Mouse (Mus musculus) thymus, adult 18-20 months (tissue): ENCODE measurements around the gene Slc6a6.

Source experiments
- DNase-seq, 2 experiments: peaks; one replicate each; pipeline ENCODE4 v3.0.0; 2022; ENCODE audit warnings: mixed read lengths in 2 of 2

Slc6a6 gene

DNA sequence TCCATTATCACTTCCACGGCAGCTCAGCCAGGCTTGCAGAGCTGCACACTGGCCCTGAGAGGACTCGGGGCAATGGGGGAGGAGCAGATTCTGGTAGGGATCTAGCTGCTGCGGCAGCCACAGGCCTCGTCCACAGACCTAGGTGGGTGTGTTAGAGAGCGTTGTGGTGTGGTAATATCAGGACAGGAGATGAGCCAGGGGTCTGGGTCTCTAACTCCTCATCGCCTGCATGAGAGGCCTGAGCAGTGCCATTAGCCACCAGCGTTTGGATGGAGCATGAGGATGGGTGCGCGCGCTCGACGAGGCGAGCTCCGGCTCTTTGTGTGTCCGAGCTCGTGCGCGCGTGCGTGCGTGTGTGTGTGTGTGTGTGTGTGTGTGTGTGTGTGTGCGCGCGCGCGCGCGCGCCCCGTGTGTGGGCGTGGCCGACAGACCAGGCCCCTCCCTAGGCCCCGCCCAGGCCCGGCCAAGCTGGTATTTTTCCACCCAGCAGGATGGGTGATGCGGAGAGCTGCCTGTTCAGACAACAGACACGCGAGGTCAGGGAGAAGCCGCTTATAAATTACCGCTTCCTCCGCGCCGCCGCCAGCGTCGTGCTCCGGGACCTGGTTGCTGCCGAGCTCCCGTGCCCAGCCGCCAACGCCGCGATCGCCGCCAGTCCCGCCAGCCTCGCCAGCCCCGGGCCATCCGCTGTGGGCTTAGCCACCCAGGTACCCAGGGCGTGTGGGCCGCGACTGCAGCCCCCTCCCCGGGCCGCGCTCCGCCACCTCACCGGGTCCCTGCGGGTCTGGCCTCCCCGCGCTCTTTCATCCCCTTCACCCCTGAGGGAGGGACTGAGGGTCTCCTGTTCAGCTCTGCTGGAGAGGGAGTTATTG lies at the start of gene Slc6a6:
TSS of gene Slc6a6 (plus strand) at position 452 of the 872 bp plus-strand sequence.
- peak; percentile 84 to 85 for DNase-seq

DNA sequence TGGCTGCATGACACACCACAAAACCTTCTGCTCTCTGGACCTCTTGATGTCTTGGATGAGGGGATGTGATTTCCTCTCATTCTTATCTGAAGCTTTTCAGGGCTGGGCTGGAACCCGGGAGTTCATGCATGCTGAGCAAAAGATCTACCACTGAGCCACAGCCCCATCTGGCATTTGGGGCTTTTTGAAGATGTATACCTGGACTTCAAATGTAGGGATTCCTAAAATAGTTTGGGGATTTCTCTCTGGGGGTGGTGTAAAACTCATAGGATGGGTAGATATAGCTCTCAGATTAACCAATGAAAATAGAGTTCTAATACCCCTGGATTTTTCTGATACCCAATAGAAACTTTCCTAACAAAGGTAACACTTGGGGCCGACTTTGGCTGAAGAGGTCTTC lies 49.4 kb upstream of the Slc6a6 start:
- no peak for DNase-seq

DNA sequence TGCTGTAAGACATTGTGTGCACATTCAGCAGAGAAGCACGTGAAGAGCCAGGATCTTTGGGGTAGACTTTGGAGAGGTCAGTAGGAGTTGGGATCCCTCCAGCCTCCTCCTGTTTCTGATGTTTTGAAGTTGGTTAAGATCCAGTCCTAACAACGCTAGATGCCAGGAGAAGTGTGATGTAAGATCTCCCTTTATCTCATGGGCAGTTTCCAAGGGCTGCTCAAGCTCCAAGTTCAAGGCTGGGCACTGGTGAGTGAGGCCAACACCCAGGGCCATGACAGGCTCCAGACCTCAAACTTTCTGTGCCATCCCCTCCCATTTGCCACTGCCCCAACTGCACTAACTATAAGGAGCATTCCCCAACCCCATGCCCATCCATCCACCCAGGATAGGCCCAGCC lies 49.0 kb upstream of the Slc6a6 start:
- DNase-seq, result no peak

DNA sequence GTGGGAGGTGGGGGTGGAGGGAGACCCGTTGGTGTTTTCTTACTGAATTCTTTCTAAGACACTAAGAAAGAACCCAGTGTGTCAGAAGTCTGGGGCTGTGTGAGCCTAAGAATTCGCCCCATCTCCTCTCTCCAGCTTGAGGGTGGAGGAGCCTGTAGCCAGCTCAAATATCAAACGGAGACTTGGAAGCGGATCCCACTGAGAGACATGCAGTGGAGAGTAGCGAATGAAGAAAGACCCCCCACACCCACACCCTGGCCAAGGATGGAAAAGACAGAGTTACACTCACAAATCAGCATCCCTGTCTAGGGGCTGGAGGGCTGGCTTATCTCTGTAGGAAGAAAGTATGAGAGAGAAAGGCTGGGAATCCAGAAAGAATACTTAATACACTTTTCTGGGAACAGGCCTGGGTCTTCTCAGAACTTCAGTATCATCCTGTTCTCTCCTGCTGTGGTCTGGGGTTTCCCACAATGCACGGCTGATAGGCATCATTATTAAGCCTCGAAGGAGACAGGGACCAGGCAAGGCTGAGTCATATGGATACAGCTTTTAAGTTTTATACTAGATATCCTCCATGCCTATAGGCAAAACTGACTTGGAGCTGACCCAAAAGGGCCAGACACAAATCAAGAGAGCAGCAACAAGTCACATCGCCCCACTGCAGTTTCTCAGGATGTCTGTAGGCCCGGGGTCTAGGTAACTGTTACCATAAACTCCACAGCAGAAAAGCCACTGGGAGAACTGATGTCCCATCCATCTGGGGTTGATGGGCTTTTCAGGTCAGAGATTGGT lies 45.5 kb upstream of the Slc6a6 start:
- no peak for DNase-seq

DNA sequence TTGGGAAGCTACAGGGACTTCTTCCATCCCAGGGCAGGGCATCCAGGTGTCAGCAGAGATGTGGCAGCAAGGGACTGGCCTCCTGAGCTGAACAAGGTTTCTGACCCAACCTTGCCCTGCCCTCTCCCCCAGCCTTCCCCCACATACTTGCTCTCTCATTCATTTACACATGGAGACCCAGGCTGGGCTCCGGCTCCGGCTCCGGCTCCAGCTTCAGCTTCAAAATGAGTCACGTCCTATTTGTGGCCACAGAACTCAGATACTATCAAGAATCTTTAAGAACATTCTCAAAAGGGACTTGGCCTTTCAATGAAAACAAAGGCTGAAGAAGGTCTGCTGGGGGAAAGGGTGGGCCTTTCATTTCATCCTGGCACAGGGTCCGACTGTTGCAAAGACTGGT lies 40.8 kb upstream of the Slc6a6 start:
- DNase-seq, result no peak

DNA sequence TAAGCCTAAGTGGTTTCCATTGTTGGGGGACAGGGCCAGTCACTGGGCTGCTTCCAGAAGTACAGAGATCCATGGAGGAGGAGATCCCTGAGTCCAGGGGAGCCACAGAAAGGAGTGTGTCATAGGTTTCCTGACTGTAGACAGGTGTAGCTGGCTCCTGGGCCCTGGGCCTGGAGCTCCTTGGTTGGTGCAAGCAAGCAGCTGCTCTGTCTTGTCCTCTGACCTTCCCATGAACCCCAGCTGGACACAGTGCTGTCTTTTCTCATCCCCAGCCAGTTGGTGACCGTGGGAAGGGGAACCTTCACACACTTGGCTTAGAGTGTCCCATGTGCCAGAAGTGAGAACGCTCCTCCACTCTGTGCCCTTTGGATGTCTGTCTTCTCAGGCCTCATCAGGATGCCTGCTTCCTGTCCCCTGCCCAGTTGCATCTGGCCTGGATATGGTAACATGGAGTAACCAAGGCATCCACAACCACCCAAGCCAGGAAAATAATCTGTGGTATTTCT lies 40.4 kb upstream of the Slc6a6 start:
- DNase-seq, result no peak

DNA sequence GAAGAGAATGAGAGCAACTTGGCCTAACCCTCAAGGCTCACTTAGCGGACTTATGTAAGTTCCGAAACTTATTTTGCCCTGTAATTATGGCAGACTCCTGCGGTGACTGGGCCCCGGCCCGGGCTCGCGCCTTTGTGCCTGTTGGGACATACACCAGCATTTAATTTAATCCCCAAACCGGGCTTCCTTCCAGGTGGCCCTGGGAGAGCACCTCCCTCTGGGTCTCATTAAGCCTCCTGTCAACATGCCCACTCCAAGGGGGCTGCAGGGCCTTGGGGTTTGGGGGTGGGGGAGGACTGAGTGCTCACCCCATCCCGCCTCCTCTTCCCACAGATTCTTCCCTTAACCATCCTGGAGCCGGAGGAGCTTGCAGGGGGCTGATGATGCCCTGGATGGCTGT lies 37.8 kb upstream of the Slc6a6 start:
- no peak for DNase-seq

DNA sequence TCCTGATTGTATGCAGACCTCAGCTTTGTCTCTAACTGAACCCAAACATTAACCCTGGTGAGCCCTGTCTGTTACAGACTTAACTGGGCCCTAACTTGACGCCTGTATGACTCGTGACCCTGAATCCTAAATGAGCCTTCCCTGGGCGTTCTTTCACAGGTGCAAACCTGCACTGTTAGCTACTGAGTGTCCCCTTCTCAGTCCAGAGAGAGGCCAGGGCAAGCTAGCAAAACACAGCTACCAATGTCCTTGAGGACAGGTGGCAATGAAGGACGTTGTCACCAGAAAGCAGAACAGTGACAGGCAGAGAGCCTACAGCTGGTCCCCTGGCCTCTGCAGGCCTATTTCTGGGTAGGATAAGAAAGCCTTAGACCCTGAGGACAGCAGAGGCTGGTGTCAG lies 37.0 kb upstream of the Slc6a6 start:
- DNase-seq, result no peak

DNA sequence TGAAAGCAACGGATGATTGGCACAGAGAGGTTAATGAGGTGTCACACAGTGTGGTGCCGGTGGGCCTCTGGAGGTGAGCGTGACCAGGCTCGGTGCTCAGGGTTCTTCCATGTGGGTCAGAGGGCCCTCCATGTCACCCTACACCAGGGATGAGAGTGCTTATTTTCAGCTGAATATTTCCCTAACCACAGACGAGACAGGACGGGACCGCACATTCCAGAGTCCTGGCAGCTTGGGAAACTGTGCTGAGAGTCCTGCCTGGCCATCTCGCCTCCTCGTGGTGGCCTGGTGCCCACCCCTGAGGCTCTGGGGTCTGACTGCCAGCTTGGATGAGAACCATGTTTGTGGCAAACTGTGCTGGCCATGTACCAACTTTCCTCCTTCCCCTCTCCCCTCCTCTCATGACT lies 36.5 kb upstream of the Slc6a6 start:
- DNase-seq, result no peak

DNA sequence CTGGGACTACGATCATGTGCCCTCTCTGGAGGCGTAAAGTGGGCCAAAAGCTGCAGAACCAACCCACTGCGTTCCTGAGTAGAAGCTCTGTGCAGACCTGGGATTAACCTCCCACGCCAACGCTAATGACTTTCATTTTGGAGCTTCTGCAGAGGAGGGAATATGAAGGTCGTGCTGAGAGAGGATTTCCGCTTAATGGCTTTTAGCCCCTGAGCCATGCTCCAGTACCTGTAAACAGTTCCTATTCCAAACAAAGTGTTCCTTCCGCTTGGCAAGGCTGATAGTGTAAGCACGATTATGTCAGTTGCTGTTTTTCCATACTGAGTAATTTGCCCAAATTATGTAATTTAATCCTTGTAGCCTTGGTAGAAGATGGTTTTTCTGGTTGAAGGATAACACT lies 33.6 kb upstream of the Slc6a6 start:
- no peak for DNase-seq

DNA sequence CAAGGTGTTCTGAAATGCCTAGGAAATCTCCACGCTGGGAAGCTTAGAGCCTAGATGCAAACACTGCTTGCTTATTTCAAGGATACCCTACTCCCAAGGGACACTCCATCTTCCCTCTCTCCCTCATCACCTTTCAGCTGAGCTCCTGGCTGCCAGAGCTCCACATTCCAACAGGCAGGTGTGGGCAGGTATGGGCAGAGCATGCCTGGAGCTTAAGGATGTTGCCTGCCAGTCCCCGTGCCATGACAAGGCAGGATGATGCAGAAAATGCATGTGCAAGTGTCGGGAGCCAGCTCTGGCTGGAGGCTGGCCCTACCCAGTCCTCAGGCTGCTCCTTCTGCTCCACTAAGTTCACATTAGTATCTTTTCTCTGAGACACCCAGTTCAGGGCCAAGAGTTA lies 31.6 kb upstream of the Slc6a6 start:
- no peak for DNase-seq

DNA sequence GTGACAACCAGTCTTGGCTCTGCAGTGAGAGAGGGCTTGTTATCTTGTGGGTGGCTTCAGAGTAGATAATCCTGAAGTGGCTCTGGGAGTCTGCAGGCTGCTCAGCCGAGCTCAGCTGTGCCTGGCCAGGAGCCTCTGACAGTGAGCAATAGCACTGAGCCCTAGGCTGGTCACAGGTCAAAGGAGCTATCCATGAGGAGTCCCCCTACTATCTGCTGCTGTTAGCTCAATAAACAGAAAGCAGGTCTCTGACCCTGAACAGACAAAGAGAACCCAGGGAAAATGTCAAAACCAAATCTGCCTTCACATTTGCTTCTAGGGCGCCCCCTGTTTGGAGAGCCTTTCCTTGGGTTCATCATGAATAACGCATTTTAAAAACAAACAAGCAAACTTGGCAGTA lies 28.6 kb upstream of the Slc6a6 start:
- no peak for DNase-seq

DNA sequence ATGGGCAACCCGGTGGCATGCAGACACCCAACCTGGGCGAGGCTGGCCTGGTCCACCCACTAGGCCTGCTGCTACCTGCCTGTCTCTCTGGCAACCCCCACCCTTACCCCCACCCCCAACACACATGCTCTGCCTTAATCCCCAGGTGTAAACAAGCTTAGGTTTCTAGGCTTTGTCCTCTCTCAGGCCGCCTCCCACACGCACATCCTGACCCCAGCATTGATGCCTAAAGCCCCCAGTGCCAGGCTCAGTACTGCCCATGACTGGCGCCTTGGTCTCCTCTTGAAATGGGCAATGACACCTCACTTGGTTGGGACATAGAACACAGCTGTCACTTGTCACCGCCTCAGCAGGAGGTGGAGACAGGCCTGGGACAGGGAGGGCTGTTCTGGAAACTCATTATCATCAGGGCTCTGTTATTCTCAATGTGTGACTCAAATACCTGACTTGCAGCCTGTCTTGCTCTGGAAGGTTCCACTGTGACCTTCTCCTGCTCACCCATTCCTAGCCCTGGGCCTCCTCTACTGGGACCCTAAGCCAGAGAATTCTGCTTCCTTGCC lies 27.9 kb upstream of the Slc6a6 start:
- DNase-seq, result no peak

DNA sequence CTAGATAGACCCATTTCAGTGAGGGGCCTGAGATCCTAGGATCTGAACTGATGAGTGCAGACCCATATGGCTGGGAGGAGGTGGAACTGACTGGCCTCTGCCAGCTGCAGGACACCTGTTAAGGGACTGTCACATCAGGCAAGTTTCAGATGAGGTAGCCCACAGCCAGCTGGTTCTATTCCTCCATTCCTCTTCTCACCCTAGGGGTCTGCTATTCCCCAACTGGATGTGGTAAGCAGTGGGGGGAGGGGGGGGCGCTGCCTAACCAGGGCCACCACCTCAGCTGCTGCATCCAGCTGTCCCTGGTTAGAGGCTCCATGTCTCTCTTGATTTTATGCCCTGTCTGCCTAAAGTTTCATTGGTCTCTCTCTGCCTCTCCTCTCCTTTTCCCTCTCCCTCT lies 25.6 kb upstream of the Slc6a6 start:
- DNase-seq, result no peak

DNA sequence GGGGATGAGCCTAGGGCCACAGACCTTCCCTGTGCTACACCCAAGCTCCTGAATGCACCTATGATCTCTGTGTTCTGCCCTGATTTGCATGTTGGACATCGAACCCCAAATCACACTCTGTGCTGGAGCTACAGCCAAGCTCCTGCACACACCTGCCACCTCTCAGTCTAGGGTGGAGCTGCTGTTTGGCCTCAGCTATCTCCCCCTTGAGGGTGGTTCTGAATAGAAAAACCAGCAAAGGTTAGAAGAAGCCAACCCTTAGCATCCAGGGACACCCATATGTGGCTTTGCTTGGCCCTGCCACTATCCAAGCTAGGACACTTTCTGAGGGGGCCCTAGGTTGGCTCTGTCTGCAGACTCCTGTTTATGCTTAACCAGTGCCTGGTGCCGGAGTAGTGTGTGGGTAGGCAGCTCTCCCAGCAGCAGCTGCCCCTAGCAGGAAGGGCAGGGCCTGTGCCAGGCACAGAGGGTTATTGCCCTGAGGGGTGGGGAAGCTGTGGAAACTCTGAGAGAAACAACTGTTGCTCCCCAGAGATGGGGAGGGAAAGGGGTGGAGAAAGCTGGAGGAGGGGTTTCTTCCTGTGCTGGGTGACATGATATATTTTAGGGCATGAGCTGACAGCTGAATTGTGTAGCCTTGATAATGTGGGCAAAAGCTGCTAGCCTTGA lies 23.9 kb upstream of the Slc6a6 start:
- DNase-seq, result peak; percentile 29 to 32

DNA sequence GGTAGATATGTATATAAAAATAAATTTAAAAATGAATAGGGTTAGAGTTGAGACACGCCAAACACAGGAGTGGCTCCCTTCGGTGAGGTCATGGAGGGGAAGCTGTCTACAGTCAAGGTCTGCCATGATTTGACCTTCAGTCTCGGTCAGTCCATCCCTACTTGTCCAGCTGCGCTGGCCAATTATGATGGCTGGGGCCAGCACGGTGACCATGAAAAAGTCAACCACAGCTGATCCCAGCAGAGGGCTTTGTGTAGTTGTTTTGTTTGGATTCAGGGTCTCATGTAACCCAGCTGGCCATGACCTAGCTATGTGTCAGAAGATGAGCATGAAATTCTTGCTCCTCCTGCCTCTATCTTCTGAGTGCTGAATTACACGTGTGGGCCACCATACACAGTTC lies 21.6 kb upstream of the Slc6a6 start:
- no peak for DNase-seq

DNA sequence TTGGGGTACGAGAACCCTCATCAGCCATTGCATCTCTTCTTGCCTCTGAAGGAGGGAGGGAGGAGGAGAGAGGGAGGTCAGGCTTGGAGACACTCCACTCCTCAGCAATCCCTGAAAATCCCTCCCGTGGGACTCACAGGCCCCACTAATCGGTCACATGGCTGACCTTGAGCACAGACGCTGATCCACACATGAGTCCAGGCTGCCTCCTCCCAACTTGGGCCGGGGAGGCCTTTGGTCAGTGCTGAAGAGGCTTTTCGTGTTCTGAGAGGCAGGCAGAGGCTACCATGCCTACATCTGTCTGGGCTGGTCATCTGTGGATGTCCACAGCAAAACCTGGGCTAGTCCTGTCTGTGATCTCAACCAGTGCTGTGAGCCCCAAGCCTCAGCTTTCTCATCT lies 20.2 kb upstream of the Slc6a6 start:
- no peak for DNase-seq

DNA sequence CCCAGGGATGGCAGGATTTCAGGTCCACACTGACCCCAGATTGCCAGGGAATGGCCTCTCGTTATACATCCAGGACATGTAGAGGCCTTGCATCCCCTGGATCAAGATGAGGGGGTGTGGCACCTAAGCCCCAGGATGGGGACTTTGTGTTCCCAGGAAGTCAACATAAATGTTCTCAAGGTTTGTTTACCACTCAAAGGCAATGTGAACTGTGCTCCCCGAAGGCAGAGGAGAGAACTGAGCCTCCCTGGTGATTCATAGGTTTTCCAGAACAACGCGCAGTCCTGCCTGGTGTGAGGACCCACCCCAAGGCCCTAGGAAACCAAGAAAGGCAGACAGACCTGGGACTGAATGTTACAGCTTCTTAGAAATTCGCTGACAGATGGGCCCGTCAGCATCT lies 18.6 kb upstream of the Slc6a6 start:
- no peak for DNase-seq

DNA sequence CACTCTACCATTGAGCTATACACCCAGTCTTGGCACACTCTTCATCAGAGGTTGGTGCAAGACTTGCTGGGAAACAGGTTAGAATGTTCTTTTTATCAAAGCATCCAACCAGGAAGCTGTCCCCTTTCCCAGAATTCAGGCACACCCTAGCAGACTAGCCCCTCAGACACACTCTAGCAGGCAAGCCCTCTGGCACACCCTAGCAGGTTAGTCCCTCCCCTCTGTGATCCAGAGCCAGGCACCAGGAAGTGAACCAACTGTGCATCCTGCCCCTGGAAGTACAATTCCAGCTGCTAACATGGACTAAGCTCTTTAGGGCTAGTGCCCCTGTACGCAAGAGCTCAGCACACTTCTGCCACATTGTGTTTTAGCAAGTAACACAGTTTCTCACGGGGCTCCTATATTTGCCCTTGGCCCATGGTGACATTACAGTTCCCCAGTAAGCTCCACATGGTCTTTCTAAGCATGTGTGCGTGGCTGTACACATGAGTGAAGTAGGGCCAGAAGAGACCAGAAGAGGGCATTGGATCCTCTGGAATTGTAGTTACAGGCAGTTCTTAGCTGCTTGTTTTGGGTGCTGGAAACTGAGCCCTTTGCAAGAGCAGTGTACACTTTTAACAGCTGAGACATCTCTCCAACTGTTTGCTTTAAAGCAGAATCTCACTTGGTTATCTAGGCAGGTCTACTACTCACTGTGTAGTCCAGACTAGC lies 17.7 kb upstream of the Slc6a6 start:
- no peak for DNase-seq

DNA sequence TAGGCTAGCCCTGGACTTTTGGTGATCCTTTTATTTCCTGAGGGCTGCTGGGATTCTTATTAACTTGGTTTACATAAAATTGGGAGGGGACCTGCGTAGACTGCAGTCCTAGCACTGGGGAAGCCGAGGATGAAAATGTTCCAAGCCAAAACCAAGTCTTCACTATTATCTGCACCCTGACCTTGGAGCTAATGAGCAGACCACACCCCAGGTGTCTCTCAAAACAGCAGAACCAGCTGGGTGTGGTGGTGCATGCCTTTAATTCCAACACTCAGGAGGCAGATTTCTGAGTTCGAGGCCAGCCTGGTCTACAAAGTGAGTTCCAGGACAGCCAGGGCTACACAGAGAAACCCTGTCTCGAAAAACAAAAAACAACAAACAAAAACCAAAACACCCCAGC lies 16.7 kb upstream of the Slc6a6 start:
- no peak for DNase-seq

DNA sequence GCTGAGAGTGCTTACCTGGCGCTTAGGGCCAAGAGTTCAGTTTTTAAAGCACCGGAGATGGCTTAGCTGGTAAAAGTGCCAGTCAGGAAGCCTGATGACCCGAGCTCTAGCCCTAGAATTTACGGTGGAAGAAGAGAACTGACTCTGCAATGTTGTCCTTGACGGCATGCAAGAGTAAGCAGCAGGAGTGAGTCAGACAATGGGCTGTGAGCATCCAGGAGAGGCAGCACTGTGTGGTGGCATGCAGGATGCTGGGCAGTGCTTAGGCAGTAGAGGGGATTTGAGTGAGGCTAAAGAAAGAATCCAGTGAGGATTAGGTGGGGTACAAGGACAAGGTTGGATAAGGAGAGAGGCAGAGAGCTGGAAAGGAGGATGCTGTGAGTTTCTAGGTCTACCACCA lies 15.6 kb upstream of the Slc6a6 start:
- no peak for DNase-seq

DNA sequence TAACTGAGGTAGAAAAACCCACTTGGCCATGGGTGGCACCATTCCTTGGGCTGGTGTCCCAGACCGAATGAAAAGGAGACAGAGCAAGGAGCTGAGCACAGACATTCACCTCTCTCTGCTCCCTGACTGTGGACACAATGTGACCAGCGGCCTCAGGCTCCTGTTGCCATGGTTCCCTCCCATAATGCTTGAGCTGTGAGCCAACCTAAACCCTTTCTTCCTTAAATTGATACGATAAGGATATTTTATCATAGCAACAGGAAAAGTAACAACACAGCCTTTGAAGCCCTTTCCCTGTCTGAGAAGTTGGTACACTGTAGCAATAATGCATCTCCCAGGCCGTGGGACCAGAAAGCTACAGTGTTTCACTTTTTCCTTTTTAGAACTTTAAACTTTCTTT lies 14.6 kb upstream of the Slc6a6 start:
- DNase-seq, result no peak

DNA sequence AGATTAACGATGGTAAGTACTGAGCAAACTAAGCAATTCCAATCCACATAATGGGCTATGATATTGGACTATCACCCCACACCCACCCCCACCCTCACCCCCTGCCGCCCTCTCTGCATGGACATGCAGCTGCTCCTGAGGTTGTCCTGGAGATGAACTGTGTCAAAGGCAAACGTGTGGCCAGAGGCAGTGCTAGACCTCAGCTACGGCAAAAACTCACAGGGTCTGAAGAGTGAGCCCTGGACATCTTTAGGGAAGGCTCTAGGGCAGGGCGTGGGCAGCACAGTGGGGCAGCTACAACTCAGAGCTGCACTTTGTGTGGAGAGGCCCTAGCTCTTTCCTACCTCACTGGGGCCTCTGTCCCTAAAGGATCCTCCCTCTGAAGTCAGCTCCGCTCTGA lies 13.6 kb upstream of the Slc6a6 start:
- DNase-seq, result no peak
